Mouse (Mus musculus) thymus, postnatal 25 days (tissue): ENCODE measurements around the gene Tspan1.

Experiments used
- DNase-seq: peaks from one replicate; pipeline ENCODE4 v3.0.0; 2022

The Tspan1 gene

GRCm38 (mm10) chr4:116167404-116167803, at the start of gene Tspan1:
Gene Tspan1 (minus strand): TSS chr4:116167601.
- DNase-seq = peak; percentile 21

GRCm38 (mm10) chr4:116217046-116217445, 49.6 kb upstream of the Tspan1 start:
- DNase-seq = no peak

GRCm38 (mm10) chr4:116215895-116216605, 48.6 kb upstream of the Tspan1 start:
- no peak for DNase-seq

GRCm38 (mm10) chr4:116208891-116209290, 41.5 kb upstream of the Tspan1 start:
- no peak for DNase-seq

- no peak for DNase-seq
Measured at GRCm38 (mm10) chr4:116206531-116206930, 39.1 kb upstream of the Tspan1 start.

- no peak for DNase-seq
Measured at GRCm38 (mm10) chr4:116204422-116204821, 37.0 kb upstream of the Tspan1 start.

- peak; percentile 38 for DNase-seq
Measured at GRCm38 (mm10) chr4:116198422-116198821, 31.0 kb upstream of the Tspan1 start.

GRCm38 (mm10) chr4:116193583-116194383, 26.4 kb upstream of the Tspan1 start:
- no peak for DNase-seq

GRCm38 (mm10) chr4:116192286-116192835, 25.0 kb upstream of the Tspan1 start:
- DNase-seq = no peak

- no peak for DNase-seq
Measured at GRCm38 (mm10) chr4:116185083-116185482, 17.7 kb upstream of the Tspan1 start.

GRCm38 (mm10) chr4:116182745-116183144, 15.3 kb upstream of the Tspan1 start:
- DNase-seq = no peak

- DNase-seq = no peak
Measured at GRCm38 (mm10) chr4:116182079-116182478, 14.7 kb upstream of the Tspan1 start.

- no peak for DNase-seq
Measured at GRCm38 (mm10) chr4:116177140-116177539, 9.7 kb upstream of the Tspan1 start.

- DNase-seq = peak; percentile 66
Measured at GRCm38 (mm10) chr4:116176543-116176988, 9.2 kb upstream of the Tspan1 start.

- no peak for DNase-seq
Measured at GRCm38 (mm10) chr4:116175711-116176542, 8.5 kb upstream of the Tspan1 start.

GRCm38 (mm10) chr4:116175136-116175535, 7.7 kb upstream of the Tspan1 start:
- DNase-seq = no peak

GRCm38 (mm10) chr4:116174466-116175116, 7.2 kb upstream of the Tspan1 start:
- no peak for DNase-seq

GRCm38 (mm10) chr4:116173752-116174151, 6.4 kb upstream of the Tspan1 start:
- DNase-seq = no peak

GRCm38 (mm10) chr4:116173072-116173471, 5.7 kb upstream of the Tspan1 start, which contains the start of the genes 1700042G07Rik and Gm49337:
Gene 1700042G07Rik (plus strand): TSS chr4:116173372.
Gene Gm49337 (plus strand): TSS chr4:116173384.
- DNase-seq = no peak

GRCm38 (mm10) chr4:116169353-116169672, 1.9 kb upstream of the Tspan1 start:
- DNase-seq = no peak

- DNase-seq = peak; percentile 71
Measured at GRCm38 (mm10) chr4:116168617-116169352, 1.4 kb upstream of the Tspan1 start.
